In genomic region chr9:81626899-81627606, GRCm38 (mm10) we compare ENCODE assay signal across 8 mouse cellular contexts. TPM values are rescaled to one million over a fixed set of nuclear protein-coding genes. Genes with fewer than 3 reads are reported as not detected.
A peak's percentile ranks its signal among the peaks of the same experiment; 100 is the strongest.
DNase-seq lines count a peak whose midpoint lies in the region; ATAC-seq and TF ChIP-seq lines count a peak whose summit lies in the region.

No protein-coding gene starts in this region.

- H3K9ac ChIP-seq in heart, embryonic 11.5 days (ENCODE audit: low read depth, low read length): no peak overlapping the region
- no peak overlapping the region for H3K9ac ChIP-seq in forebrain, embryonic 15.5 days (replicated peaks)
- H3K9ac ChIP-seq in intestine, embryonic 15.5 days: no peak overlapping the region

- no peak for TF ChIP-seq POLR2A in brain, embryonic 14.5 days (IDR thresholded peaks at IDR 0.05; ENCODE audit: borderline replicate concordance, extremely low read depth, insufficient read depth, insufficient read length, poor library complexity, severe bottlenecking)

- H3K4me3 ChIP-seq in heart, embryonic 10.5 days: no peak overlapping the region
- no peak overlapping the region for H3K4me3 ChIP-seq in heart, embryonic 11.5 days (ENCODE audit: low read depth, low read length)
- no peak overlapping the region for H3K4me3 ChIP-seq in forebrain, embryonic 15.5 days
- no peak overlapping the region for H3K4me3 ChIP-seq in intestine, embryonic 15.5 days (replicated peaks)
- no peak overlapping the region for H3K4me3 ChIP-seq in midbrain, embryonic 10.5 days

- peak; percentile 84 for DNase-seq in heart, embryonic 10.5 days (ENCODE audit: low spot score)
- peak; percentile 90 for DNase-seq in brain, embryonic 14.5 days (ENCODE audit: low read depth)
- peak; percentile 68 to 90 for DNase-seq in left cerebral cortex, adult 9 months (ENCODE audit: low spot score in 2 of 2)
- DNase-seq in midbrain, embryonic 10.5 days (ENCODE audit: low spot score): peak; percentile 76
- DNase-seq in spleen, postnatal 10 days (ENCODE audit: low spot score in 2 of 2): peak; percentile 18 to 67

- H3K27ac ChIP-seq in heart, embryonic 10.5 days: no peak overlapping the region
- H3K27ac ChIP-seq in heart, embryonic 11.5 days (ENCODE audit: low read depth, low read length): no peak overlapping the region
- no peak overlapping the region for H3K27ac ChIP-seq in forebrain, embryonic 15.5 days (replicated peaks)
- H3K27ac ChIP-seq in intestine, embryonic 15.5 days: no peak overlapping the region
- no peak overlapping the region for H3K27ac ChIP-seq in midbrain, embryonic 10.5 days (replicated peaks)

- WGBS in heart, embryonic 10.5 days: 35% methylated on average over 9 of the region's 9 CpGs
- whole genome bisulfite sequencing in heart, embryonic 11.5 days (ENCODE audit: insufficient replicate concordance): 29% methylated on average over 9 of the region's 9 CpGs
- 35% methylated on average over 9 of the region's 9 CpGs for WGBS in forebrain, embryonic 15.5 days
- WGBS in intestine, embryonic 15.5 days: 30% methylated on average over 9 of the region's 9 CpGs
- 35% methylated on average over 9 of the region's 9 CpGs for WGBS in midbrain, embryonic 10.5 days

- ATAC-seq in heart, embryonic 11.5 days (replicated peaks; ENCODE audit: insufficient number of reproducible peaks, low FRiP score, low TSS enrichment): no peak
- peak; percentile 90 for ATAC-seq in forebrain, embryonic 15.5 days (replicated peaks)
- ATAC-seq in intestine, embryonic 15.5 days: peak; percentile 78

- peaks cover 5% of the 10 kb centered on the region for H3K4me1 ChIP-seq in heart, embryonic 10.5 days
- H3K4me1 ChIP-seq in heart, embryonic 11.5 days (ENCODE audit: control insufficient read depth, insufficient read depth, low read length): no peaks in the 10 kb centered on the region
- H3K4me1 ChIP-seq in forebrain, embryonic 15.5 days: peaks cover 6% of the 10 kb centered on the region
- H3K4me1 ChIP-seq in intestine, embryonic 15.5 days (replicated peaks): peaks cover 3% of the 10 kb centered on the region; the same call in 1 of the 2 replicates
- peaks cover 19% of the 10 kb centered on the region for H3K4me1 ChIP-seq in midbrain, embryonic 10.5 days

- H3K4me2 ChIP-seq in heart, embryonic 11.5 days: no peak overlapping the region
- no peak overlapping the region for H3K4me2 ChIP-seq in forebrain, embryonic 15.5 days (replicated peaks)
- H3K4me2 ChIP-seq in intestine, embryonic 15.5 days (replicated peaks): no peak overlapping the region

- TF ChIP-seq CTCF in brain, embryonic 14.5 days (IDR thresholded peaks at IDR 0.05; ENCODE audit: borderline replicate concordance, extremely low read depth, insufficient read depth, insufficient read length): peak; percentile 98

- H3K9me3 ChIP-seq in heart, embryonic 10.5 days: no peaks in the 10 kb centered on the region
- H3K9me3 ChIP-seq in heart, embryonic 11.5 days (replicated peaks; ENCODE audit: control insufficient read depth, low read length): no peaks in the 10 kb centered on the region
- no peaks in the 10 kb centered on the region for H3K9me3 ChIP-seq in forebrain, embryonic 15.5 days
- H3K9me3 ChIP-seq in intestine, embryonic 15.5 days: no peaks in the 10 kb centered on the region
- H3K9me3 ChIP-seq in midbrain, embryonic 10.5 days (replicated peaks): no peaks in the 10 kb centered on the region

- peaks cover 12% of the 10 kb centered on the region for H3K27me3 ChIP-seq in heart, embryonic 10.5 days (ENCODE audit: insufficient read depth, poor library complexity, severe bottlenecking)
- H3K27me3 ChIP-seq in heart, embryonic 11.5 days (ENCODE audit: control insufficient read depth, insufficient read depth, low read length): peaks cover 15% of the 10 kb centered on the region
- peaks cover 17% of the 10 kb centered on the region for H3K27me3 ChIP-seq in forebrain, embryonic 15.5 days
- H3K27me3 ChIP-seq in intestine, embryonic 15.5 days (replicated peaks): peaks cover 10% of the 10 kb centered on the region
- H3K27me3 ChIP-seq in midbrain, embryonic 10.5 days (ENCODE audit: low read depth, poor library complexity, severe bottlenecking): peaks cover 15% of the 10 kb centered on the region

- no peaks in the 10 kb centered on the region for H3K36me3 ChIP-seq in heart, embryonic 10.5 days
- H3K36me3 ChIP-seq in heart, embryonic 11.5 days (ENCODE audit: control insufficient read depth, insufficient read depth, low read length): no peaks in the 10 kb centered on the region
- no peaks in the 10 kb centered on the region for H3K36me3 ChIP-seq in forebrain, embryonic 15.5 days
- H3K36me3 ChIP-seq in intestine, embryonic 15.5 days: no peaks in the 10 kb centered on the region
- no peaks in the 10 kb centered on the region for H3K36me3 ChIP-seq in midbrain, embryonic 10.5 days

RNA-seq across cellular contexts. Expression of gene Htr1b, which starts 6.6 kb away (rescaled TPM):
- 0.58 and 0.74 TPM in 2 replicates for polyA plus RNA-seq in heart, embryonic 10.5 days (2016; fragmentation: Nextera tagmentation; extraction: Ambion mirVana)
- 0.69 and 0.93 TPM in 2 replicates for polyA plus RNA-seq in heart, embryonic 11.5 days (2014; fragmentation: Nextera tagmentation; extraction: Ambion mirVana)
- polyA plus RNA-seq in brain, embryonic 14.5 days (2012; rRNA removed): 3.2 and 5.5 TPM in 2 replicates
- polyA plus RNA-seq in forebrain, embryonic 15.5 days (2015; fragmentation: Nextera tagmentation; extraction: Ambion mirVana): 1.5 and 1.6 TPM in 2 replicates
- polyA plus RNA-seq in intestine, embryonic 15.5 days (2015; fragmentation: Nextera tagmentation; extraction: Ambion mirVana): 0.68 and 0.92 TPM in 2 replicates
- 0.48 and 0.62 TPM in 2 replicates for polyA plus RNA-seq in midbrain, embryonic 10.5 days (2016; fragmentation: Nextera tagmentation; extraction: Ambion mirVana)
